Mouse (Mus musculus): Measurements from ENCODE around the gene Camk2n2. TPM values are rescaled to one million over a fixed set of nuclear protein-coding genes. Genes with fewer than 3 reads are reported as not detected.

Gene Camk2n2
- polyA plus RNA-seq, 2 experiments, result 0.19 to 0.38 TPM

DNA sequence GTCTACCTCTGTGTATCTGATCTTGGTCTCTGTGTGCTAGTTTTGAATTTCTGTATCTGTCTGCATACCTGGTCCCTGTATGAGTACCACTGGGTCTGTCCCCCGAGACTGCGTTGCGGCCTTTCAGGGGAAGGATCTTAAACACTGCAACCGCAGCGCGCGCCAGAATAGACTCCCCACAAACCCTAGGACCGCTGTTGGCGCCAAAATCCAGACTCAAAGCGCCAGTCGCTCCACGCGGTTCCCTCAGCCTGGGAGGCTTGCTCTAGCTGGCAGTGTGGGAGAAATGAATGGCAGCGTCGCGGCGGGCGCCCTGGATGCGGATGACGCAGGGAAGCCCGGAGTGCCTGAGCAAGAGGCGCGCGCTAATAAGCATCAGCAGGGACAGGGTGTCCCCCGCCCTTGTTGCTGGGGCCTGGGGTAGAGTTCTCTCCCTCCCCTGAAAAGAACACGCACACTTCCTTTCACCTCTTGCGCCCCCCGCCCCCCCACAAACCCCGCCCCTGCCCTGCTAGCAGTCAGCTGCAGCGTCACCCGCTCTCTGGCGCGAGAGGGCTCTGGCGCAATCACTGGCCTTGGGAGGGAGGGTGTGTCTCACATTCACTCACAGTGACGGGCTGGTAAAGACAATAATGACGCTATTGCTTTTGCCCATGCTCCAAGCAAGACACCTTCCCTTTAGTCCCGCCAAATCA is 1.1 kb upstream of the Camk2n2 start:
- under 1% methylated on average over 37 of the region's 37 CpGs for WGBS (ENCODE audit: insufficient replicate concordance)
- DNase-seq (ENCODE audit: low read depth in 3 of 3, low spot score in 3 of 3), result peak in 2 of 3 experiments; percentile 38 to 49
- no peak for TF ChIP-seq EP300 (IDR thresholded peaks at IDR 0.05; ENCODE audit: low read depth)
- no peak for TF ChIP-seq CTCF (IDR thresholded peaks at IDR 0.05; ENCODE audit: low read depth)
- no peak overlapping the region for H3K9ac ChIP-seq (replicated peaks)
- peak overlapping the region; percentile 65 to 66 for H3K4me3 ChIP-seq (ENCODE audit: insufficient read depth in 1 of 2, low read depth in 2 of 2, low read length in 2 of 2)
- H3K27me3 ChIP-seq (ENCODE audit: control insufficient read depth, insufficient read depth, low read length), result peaks cover 53% of the 10 kb centered on the region
- peak; percentile 47; the same call in 1 of the 2 replicates for ATAC-seq (ENCODE audit: insufficient read depth)
- H3K9me3 ChIP-seq (ENCODE audit: control insufficient read depth, low read length), result no peaks in the 10 kb centered on the region
- no peak overlapping the region for H3K27ac ChIP-seq
- H3K4me1 ChIP-seq (replicated peaks; ENCODE audit: control insufficient read depth in 2 of 2, insufficient read depth in 2 of 2, low read length in 1 of 2), result peaks cover 0 to 4% of the 10 kb centered on the region in 2 experiments; a peak in 2 of 4 replicates
- peak overlapping the region; percentile 92 for H3K4me2 ChIP-seq (ENCODE audit: low read depth)
- no peaks in the 10 kb centered on the region for H3K36me3 ChIP-seq (replicated peaks; ENCODE audit: control insufficient read depth, insufficient read depth, low read depth)

DNA sequence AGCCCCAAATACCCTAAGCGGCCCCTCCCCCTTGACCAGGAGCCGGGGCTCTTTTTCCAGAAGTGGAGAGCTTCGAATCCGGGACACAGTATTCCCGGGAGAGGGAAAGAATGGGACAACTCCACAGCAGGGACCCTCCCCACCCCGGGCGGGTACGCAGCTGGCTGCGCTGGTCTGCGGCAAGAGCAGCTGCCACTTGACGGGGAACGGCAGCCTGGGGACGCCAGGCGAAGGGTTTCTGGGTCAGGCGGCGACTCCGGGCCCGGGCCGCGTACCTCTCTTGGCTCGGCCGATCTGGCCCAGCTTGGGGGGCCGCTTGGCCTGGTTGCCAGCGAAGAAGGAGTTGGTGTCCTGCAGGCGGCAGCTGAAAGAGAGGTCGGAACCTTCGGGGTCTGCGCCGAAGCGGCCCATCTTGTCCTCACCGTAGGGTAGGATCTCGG is 316 bp downstream of the Camk2n2 start:
- TF ChIP-seq CTCF (IDR thresholded peaks at IDR 0.05; ENCODE audit: low read depth) (no peak), EP300 (IDR thresholded peaks at IDR 0.05; ENCODE audit: low read depth) (no peak)
- peak overlapping the region; percentile 92 for H3K4me2 ChIP-seq (ENCODE audit: low read depth)
- H3K27me3 ChIP-seq (ENCODE audit: control insufficient read depth, insufficient read depth, low read length), result peaks cover 53% of the 10 kb centered on the region
- DNase-seq (ENCODE audit: low read depth in 3 of 3, low spot score in 3 of 3), result no peak
- ATAC-seq (ENCODE audit: insufficient read depth), result no peak
- peaks cover 0 to 4% of the 10 kb centered on the region in 2 experiments; a peak in 2 of 4 replicates for H3K4me1 ChIP-seq (replicated peaks; ENCODE audit: control insufficient read depth in 2 of 2, insufficient read depth in 2 of 2, low read length in 1 of 2)
- no peaks in the 10 kb centered on the region for H3K9me3 ChIP-seq (ENCODE audit: control insufficient read depth, low read length)
- H3K9ac ChIP-seq (replicated peaks), result no peak overlapping the region; the same call in 1 of the 2 replicates
- H3K27ac ChIP-seq, result no peak overlapping the region
- H3K36me3 ChIP-seq (replicated peaks; ENCODE audit: control insufficient read depth, insufficient read depth, low read depth), result no peaks in the 10 kb centered on the region
- WGBS (ENCODE audit: insufficient replicate concordance), result under 1% methylated on average over 32 of the region's 32 CpGs
- peak overlapping the region; percentile 51 to 66 for H3K4me3 ChIP-seq (ENCODE audit: insufficient read depth in 1 of 2, low read depth in 2 of 2, low read length in 2 of 2)

GRCm38 (mm10) chr16:20620399-20620735 is 720 bp downstream of the Camk2n2 start:
- DNase-seq (ENCODE audit: low read depth in 3 of 3, low spot score in 3 of 3), result no peak
- no peak for ATAC-seq (ENCODE audit: insufficient read depth)
- H3K9me3 ChIP-seq (ENCODE audit: control insufficient read depth, low read length), result no peaks in the 10 kb centered on the region
- WGBS (ENCODE audit: insufficient replicate concordance), result 1% methylated on average over 9 of the region's 9 CpGs
- peak overlapping the region; percentile 92 for H3K4me2 ChIP-seq (ENCODE audit: low read depth)
- H3K27me3 ChIP-seq (ENCODE audit: control insufficient read depth, insufficient read depth, low read length), result peaks cover 53% of the 10 kb centered on the region
- H3K4me1 ChIP-seq (replicated peaks; ENCODE audit: control insufficient read depth in 2 of 2, insufficient read depth in 2 of 2, low read length in 1 of 2), result peaks cover 0 to 4% of the 10 kb centered on the region in 2 experiments; a peak in 2 of 4 replicates
- no peak overlapping the region for H3K27ac ChIP-seq
- peak overlapping the region; percentile 5 to 66; a peak in 3 of 4 replicates for H3K4me3 ChIP-seq (ENCODE audit: insufficient read depth in 1 of 2, low read depth in 2 of 2, low read length in 2 of 2)
- no peak overlapping the region for H3K9ac ChIP-seq (replicated peaks)
- TF ChIP-seq CTCF (IDR thresholded peaks at IDR 0.05; ENCODE audit: low read depth), result no peak
- no peak for TF ChIP-seq EP300 (IDR thresholded peaks at IDR 0.05; ENCODE audit: low read depth)
- no peaks in the 10 kb centered on the region for H3K36me3 ChIP-seq (replicated peaks; ENCODE audit: control insufficient read depth, insufficient read depth, low read depth)

DNA sequence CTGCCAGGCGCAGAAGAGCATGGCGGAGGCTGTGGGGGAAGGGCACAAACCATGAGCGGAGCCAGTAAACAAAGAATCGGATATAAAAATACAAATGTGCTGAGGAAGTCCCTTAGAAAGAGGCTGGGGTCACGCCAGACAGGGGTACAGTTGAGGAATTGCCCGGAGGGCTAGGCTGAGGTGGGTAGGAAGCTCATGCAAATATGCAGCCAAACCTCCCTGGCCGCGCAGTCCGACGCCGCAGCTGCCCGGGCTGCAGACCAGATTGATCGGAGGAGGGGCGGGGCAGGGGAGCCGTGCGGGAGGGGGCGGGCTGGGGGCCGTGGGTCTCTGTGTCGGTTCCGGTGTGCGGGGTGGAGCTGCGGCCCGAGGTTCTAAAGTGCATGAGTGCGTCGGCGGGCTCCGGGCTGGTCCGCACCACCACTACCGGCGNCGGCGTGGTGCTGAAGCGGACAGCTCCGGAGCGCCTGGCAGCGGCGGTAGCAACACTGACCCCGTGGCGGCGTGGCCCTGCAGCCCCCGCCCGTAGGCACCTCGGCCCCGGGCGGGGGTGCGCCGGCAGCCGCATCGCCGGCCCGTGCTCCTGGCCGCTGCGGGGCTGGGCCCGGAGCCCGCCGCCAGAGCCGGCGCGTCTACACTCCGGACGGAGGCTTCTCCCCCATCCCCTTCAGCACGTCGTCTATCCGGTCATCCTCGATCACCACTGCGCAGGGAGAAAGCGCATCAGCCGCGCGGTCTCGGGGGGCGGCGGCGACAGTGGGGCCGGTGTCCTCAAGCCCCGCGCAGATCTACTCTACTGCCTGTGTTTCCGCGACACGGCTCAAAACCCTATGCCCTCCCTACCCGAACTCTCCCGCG is 1.3 kb downstream of the Camk2n2 start:
- Histone ChIP-seq H3K4me2 (ENCODE audit: low read depth) (peak overlapping the region; percentile 92), H3K4me1 (replicated peaks; ENCODE audit: control insufficient read depth in 2 of 2, insufficient read depth in 2 of 2, low read length in 1 of 2) (peaks cover 0 to 4% of the 10 kb centered on the region in 2 experiments; a peak in 2 of 4 replicates), H3K9me3 (ENCODE audit: control insufficient read depth, low read length) (no peaks in the 10 kb centered on the region), H3K36me3 (replicated peaks; ENCODE audit: control insufficient read depth, insufficient read depth, low read depth) (no peaks in the 10 kb centered on the region), H3K27ac (no peak overlapping the region), H3K27me3 (ENCODE audit: control insufficient read depth, insufficient read depth, low read length) (peaks cover 53% of the 10 kb centered on the region), H3K9ac (replicated peaks) (no peak overlapping the region), H3K4me3 (ENCODE audit: insufficient read depth in 1 of 2, low read depth in 2 of 2, low read length in 2 of 2) (peak overlapping the region; percentile 5 to 66; a peak in 3 of 4 replicates)
- peak in 1 of 3 experiments; percentile 9 for DNase-seq (ENCODE audit: low read depth in 3 of 3, low spot score in 3 of 3)
- 4% methylated on average over 80 of the region's 83 CpGs for WGBS (ENCODE audit: insufficient replicate concordance)
- TF ChIP-seq EP300 (IDR thresholded peaks at IDR 0.05; ENCODE audit: low read depth) (no peak), CTCF (IDR thresholded peaks at IDR 0.05; ENCODE audit: low read depth) (no peak)
- ATAC-seq (ENCODE audit: insufficient read depth), result peak; percentile 25; the same call in 1 of the 2 replicates

All from liver, embryonic 14.5 days (tissue).